Mouse (Mus musculus) midbrain, embryonic 16.5 days (tissue): ENCODE measurements at regions not wholly inside any gene's neighbourhood (a gene's known extent, or its start where the extent isn't known, plus 50 kb on each side); places are given as distances from the start of the nearest gene placed in this dataset.
A peak's percentile ranks its signal among the peaks of the same experiment; 100 is the strongest.

Experiments used
- ATAC-seq: fragments of 200-750 bp; cut with Nextera tagmentation; 2 replicates; pipeline ENCODE4 v1.8.0; 2017; ENCODE audit warnings: moderate TSS enrichment
- H3K27ac ChIP-seq: fragments of 300-500 bp; sonication (generic); 2 replicates; pipeline ENCODE4 v1.5.1; 2014; ENCODE audit warnings: mild to moderate bottlenecking, low read length, mixed read lengths
- H3K27me3 ChIP-seq: fragments of 300-500 bp; sonication (generic); 2 replicates; pipeline ENCODE4 v1.6.1; 2014; ENCODE audit warnings: low read depth, low read length, mixed read lengths; ENCODE audit not compliant: control insufficient read depth, insufficient read depth
- H3K36me3 ChIP-seq: fragments of 300-500 bp; sonication (generic); 2 replicates; pipeline ENCODE4 v1.6.1; 2014; ENCODE audit warnings: mild to moderate bottlenecking, low read length, moderate library complexity, mixed read lengths; ENCODE audit not compliant: control insufficient read depth, insufficient read depth
- H3K4me1 ChIP-seq: fragments of 300-500 bp; sonication (generic); 2 replicates; pipeline ENCODE4 v1.6.1; 2014; ENCODE audit warnings: mild to moderate bottlenecking, low read length, mixed read lengths; ENCODE audit not compliant: control insufficient read depth, insufficient read depth
- H3K4me2 ChIP-seq: fragments of 300-500 bp; sonication (generic); 2 replicates; pipeline ENCODE4 v1.6.1; 2014; ENCODE audit warnings: mild to moderate bottlenecking, low read length, mixed read lengths
- H3K4me3 ChIP-seq: fragments of 300-500 bp; sonication (generic); 2 replicates; pipeline ENCODE4 v1.5.1; 2014; ENCODE audit warnings: low read depth, mild to moderate bottlenecking, low read length, moderate library complexity, mixed read lengths
- H3K9ac ChIP-seq: fragments of 300-500 bp; sonication (generic); 2 replicates; pipeline ENCODE4 v1.6.1; 2014; ENCODE audit warnings: low read depth, low read length, mixed read lengths
- H3K9me3 ChIP-seq: fragments of 300-500 bp; sonication (generic); replicated peaks from 2 replicates; pipeline ENCODE4 v1.6.1; 2014; ENCODE audit warnings: mild to moderate bottlenecking, low read length, mixed read lengths; ENCODE audit not compliant: control insufficient read depth, poor library complexity, severe bottlenecking
- WGBS: fragments of 180-500 bp; shearing (Covaris S2); extraction: QIAGEN DNeasy Blood & Tissue Kit; methylation state at CpG from one replicate; pipeline ENCODE4 v1.1.7; 2014; 5-methylcytosine and 5-hydroxymethylcytosine counted together

GRCm38 (mm10) chr9:42182400-42182799 is 58.3 kb upstream of the Sorl1 start:
- Histone ChIP-seq H3K9me3 (no peaks in the 10 kb centered on the region), H3K27me3 (no peaks in the 10 kb centered on the region), H3K4me2 (no peak overlapping the region), H3K27ac (no peak overlapping the region), H3K4me3 (no peak overlapping the region), H3K4me1 (peaks cover 22% of the 10 kb centered on the region), H3K9ac (no peak overlapping the region), H3K36me3 (no peaks in the 10 kb centered on the region)
- WGBS: 94% methylated on average over 3 of the region's 3 CpGs
- ATAC-seq: no peak

- H3K27ac ChIP-seq: no peak overlapping the region
- H3K9me3 ChIP-seq: no peaks in the 10 kb centered on the region
- H3K27me3 ChIP-seq: no peaks in the 10 kb centered on the region
- no peak overlapping the region for H3K4me2 ChIP-seq
- no peaks in the 10 kb centered on the region for H3K36me3 ChIP-seq
- H3K4me3 ChIP-seq: no peak overlapping the region
- 93% methylated on average over 4 of the region's 4 CpGs for WGBS
- no peak for ATAC-seq
- H3K4me1 ChIP-seq: peaks cover 17% of the 10 kb centered on the region
- H3K9ac ChIP-seq: no peak overlapping the region
These were observed 56.1 kb upstream of the Sorl1 start for GRCm38 (mm10) chr9:42180152-42180551.

GRCm38 (mm10) chr9:42178759-42179377 is 54.8 kb upstream of the Sorl1 start:
- Histone ChIP-seq H3K4me2 (no peak overlapping the region), H3K27me3 (no peaks in the 10 kb centered on the region), H3K27ac (no peak overlapping the region; the same call in 1 of the 2 replicates), H3K4me1 (peaks cover 8% of the 10 kb centered on the region; the same call in 1 of the 2 replicates), H3K9me3 (no peaks in the 10 kb centered on the region), H3K9ac (no peak overlapping the region), H3K36me3 (no peaks in the 10 kb centered on the region), H3K4me3 (no peak overlapping the region)
- ATAC-seq: peak; percentile 69
- WGBS: 10% methylated on average over 4 of the region's 4 CpGs

DNA sequence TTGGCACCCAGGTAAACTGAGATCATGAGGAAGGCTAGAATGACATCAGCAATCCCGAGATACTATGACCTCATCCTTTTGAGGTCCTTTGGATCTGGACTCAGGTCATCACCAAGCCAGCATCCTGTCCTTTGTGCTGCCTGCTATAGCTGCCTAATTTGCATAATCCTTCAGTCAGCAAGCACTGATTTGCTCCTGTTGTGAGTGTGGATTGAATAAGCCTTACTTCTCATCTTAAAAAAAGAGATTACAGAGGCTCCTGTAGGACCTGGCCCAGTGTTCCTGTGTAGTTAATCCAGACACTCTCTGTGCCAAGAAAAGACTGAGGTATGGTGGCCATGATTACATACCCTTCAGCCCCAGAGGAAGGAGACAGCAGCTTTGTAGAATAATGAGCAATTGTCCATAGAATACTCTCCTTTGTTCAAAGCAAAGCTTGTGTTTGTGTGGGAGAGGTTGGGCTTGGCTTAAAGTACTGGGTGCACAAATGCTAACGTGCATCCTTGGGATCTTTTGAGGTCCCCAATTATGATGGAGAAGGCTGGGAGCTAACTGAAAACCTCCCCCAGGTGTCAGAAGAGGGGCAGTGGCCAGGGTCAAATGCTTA is 50.4 kb upstream of the Sorl1 start:
- peak; percentile 42; the same call in 1 of the 2 replicates for ATAC-seq
- 5% methylated on average over 2 of the region's 2 CpGs for WGBS
- peaks cover 3% of the 10 kb centered on the region; the same call in 1 of the 2 replicates for H3K4me1 ChIP-seq
- H3K27ac ChIP-seq: no peak overlapping the region
- no peak overlapping the region for H3K4me3 ChIP-seq
- no peaks in the 10 kb centered on the region for H3K9me3 ChIP-seq
- no peak overlapping the region for H3K9ac ChIP-seq
- H3K36me3 ChIP-seq: no peaks in the 10 kb centered on the region
- no peak overlapping the region for H3K4me2 ChIP-seq
- no peaks in the 10 kb centered on the region for H3K27me3 ChIP-seq
